Mouse (Mus musculus) mouse embryonic stem cell (cell line): Measurements from ENCODE around the gene Fbxl12.
"Not testable (repeated sequence)": the region's sequence is repeated elsewhere in the genome, so short reads cannot be mapped to it uniquely, and the experiment has no call there.

Experiments
- in situ Hi-C, 2 experiments: fragments of 300-500 bp; cut with MboI; formaldehyde crosslinking; loops; 1 replicate in 1 of 2; 3 replicates in 1 of 2; pipeline ENCODE4 v1.14.3; 2019 to 2020; ENCODE audit warnings: low sequenced_read_pairs in 2 of 2, low pct_unique_long_range_greater_than_20kb in 1 of 2, mixed read lengths in 1 of 2; ENCODE audit not compliant: unreplicated experiment in 1 of 2

The Fbxl12 gene

GRCm38 (mm10) chr9:20644360-20645081 is at the start of gene Fbxl12:
TSS of gene Fbxl12 (minus strand) at chr9:20644767.
- in situ Hi-C loops = no loop called here

DNA sequence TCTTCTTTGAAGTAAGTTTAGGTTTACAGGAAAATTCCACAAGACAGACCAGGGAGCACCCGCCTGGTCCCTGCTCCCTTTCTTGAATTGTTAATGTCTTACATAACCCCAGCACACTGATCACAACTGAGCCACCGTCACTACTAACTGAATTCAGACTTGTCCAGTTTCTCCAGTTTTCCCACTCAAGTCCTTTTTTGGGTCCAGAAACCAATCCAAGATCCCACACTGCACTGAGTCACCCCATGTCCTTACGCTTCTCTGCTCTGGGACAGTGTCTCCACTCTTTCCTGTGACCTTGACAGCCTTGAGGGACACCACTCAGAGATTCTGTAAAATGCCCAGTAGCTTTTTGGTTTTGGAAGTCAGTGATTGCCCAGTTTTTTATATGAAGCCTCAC is 48.3 kb upstream of the Fbxl12 start:
- in situ Hi-C loops = no loop called here

DNA sequence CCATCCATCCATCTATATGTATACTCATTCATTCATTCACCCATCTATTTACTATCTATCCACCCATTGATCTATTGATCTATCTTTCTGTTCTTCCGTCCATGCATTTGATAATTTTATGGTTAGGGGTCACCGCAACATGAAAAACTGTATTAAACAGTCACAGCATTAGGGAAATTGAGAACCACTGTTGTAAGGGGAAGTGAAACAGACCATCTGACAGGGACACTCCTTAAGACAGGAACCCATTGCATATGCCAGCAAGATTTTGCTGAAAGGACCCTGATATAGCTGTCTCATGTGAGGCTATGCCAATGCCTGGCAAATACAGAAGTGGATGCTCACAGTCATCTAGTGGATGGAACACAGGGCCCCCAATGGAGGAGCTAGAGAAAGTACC is 45.9 kb upstream of the Fbxl12 start:
- in situ Hi-C loops = not testable (repeated sequence)

DNA sequence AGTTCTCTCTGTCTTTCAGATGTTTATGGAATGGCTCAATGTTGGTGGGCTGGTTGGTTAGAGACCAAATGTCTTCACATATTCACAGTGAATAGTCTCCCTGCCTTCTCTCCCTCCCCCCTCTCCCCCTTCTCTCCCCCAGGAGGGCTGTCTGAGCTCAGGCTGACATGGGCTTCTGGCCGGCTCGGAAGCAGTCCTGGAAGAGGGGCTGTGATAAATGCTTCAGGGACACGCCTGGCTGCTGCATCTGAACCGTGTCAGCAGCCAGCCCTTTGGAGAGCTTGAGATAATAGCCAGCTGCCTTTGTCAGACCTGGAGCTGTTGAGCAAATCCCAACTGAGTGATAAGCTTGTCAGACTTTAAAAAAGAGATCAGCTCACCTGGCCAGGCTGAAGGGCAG is 45.3 kb upstream of the Fbxl12 start:
- in situ Hi-C loops = no loop called here

GRCm38 (mm10) chr9:20689403-20689802 is 44.8 kb upstream of the Fbxl12 start:
- in situ Hi-C loops = no loop called here

- in situ Hi-C loops = no loop called here
These were observed 40.7 kb upstream of the Fbxl12 start for GRCm38 (mm10) chr9:20685081-20685861.

DNA sequence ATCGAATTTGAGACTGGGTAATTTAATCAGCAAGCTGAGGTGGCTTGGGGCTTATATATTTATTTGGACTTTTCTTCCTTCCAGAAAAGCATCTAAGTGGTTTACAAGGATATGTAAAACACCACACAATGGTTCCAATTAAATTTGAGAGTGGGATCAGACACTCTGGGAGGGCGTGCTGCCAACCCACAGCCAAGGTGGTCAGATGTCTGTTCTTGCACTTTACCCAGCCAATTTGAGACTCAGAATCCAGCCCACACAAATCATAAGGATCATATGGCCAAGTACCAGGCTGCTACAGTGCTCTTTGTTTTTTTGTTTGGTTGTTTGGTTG is 37.8 kb upstream of the Fbxl12 start:
- in situ Hi-C loops = no loop called here

DNA sequence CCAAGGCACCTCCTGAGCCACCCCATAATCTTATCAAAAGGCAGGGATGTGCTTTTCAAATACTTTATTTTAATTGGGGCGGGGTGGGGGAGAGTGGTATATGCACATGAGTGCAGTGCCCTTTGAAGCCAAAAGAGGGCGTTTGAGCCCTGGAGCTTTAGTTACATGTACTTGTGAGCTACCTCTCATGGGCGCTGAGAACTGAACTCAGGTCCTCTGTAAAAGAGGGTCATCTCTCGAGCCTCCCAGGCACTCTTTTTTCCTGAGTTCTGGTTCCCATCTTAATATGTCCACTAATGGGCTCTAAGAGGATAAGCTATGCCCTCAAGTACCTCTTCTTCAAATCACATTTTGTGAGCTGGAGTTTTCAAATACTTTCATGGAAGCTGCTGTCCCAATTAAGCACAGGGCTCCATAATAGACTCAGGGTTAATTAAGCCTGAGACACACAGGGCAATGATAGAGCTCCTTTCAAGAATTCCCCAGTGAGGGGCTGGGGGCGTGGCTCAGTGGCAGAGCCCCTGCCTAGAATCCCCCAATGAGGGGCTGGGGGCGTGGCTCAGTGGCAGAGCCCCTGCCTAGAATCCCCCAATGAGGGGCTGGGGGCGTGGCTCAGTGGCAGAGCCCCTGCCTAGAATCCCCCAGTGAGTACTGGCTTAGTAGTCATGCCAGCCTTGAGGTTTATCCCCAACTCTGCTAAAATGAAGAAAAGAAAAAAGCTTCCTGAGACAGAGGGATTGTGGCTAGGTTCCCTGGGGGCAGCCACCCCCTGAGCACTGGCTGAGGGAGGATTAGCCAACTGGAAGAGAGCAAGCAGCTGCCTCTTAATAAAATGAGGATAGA is 37.2 kb upstream of the Fbxl12 start:
- in situ Hi-C loops = no loop called here

DNA sequence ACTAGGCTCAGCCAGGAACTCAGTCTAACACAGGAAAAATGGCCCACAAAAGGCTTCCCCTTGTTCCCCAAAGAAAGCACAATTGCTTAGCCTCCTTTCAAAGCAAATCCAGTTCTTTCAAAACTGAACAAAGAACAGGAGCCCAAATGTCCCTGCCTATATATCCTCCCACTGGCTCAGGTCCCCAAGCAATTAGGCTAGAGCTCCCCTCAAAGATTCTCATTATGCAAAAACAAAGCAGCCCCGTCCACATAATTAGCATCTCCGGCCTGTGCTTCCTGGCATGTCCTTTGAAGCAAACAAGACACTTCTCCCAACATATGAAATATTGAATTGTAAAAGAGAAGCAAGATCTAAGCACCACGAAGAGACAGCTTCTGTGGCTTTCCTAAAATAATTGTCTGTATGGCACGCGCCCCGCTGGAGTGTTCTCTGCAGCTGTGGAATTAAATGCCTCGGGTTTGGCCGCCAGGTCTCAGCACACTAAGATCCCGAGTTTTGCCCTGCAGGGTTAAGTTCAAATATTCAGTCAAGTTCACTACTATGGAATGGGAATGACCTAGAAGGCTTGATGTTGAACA is 35.9 kb upstream of the Fbxl12 start:
- in situ Hi-C loops = no loop called here

- in situ Hi-C loops = no loop called here
These were observed 33.3 kb upstream of the Fbxl12 start for GRCm38 (mm10) chr9:20677892-20678291.

- in situ Hi-C loops = no loop called here
These were observed 27.5 kb upstream of the Fbxl12 start for GRCm38 (mm10) chr9:20672047-20672446.

GRCm38 (mm10) chr9:20668065-20668464 is 23.5 kb upstream of the Fbxl12 start:
- in situ Hi-C loops = no loop called here

DNA sequence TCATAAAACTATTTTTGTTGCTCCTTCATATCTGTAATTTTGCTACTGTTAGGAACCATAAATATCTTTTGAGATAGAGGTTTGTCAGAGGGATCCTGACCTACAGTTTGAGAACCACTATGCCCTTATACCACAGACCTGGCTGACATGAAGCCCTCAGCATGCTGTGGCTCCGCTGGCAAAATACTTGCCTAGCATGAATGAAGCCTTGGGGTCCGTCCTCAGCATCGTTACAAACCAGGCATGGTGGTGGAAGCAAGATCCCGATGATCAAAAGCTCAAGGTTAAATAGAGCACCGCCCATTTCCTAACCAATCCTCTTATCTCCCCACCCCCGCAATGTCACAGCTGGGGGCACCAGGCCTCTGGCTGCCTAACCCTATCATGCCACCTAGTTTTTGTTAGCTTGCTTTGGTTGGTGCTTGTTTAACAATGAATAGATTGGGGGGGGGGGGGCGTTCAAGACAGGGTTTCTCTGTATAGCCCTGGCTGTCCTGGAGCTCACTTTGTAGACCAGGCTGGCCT is 22.0 kb upstream of the Fbxl12 start:
- in situ Hi-C loops = no loop called here

- in situ Hi-C loops = no loop called here
These were observed 21.4 kb upstream of the Fbxl12 start for GRCm38 (mm10) chr9:20665925-20666324.

DNA sequence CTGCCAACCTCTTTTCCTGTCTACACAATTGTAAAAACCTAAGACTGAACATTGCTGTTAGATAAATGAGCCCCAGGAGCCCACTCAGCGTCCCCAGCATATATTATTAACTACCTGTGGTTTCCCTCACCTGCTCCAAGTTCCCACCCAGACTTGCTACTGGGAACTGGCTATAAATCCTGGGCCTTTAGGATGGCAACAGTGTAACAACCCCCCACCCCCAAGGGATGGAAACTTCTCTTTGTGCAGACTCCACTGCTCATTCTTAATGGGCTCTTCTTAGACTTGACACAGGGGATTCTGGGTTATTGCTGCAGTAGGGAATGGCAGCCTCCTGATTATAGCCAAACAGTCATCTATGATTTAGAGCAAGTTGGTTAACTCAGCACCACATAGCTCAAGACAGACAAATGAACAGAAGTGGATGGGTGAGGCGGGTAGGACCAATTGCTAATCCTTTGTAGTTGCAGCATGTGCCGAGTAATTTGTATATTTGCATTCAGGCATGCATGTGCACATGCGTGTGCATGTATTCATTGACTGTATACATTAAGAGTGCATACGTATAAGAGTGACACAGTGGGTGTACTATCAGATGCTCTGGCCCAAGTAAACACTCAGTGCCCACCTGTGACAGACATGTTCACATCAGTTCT is 20.5 kb upstream of the Fbxl12 start:
- in situ Hi-C loops = no loop called here

DNA sequence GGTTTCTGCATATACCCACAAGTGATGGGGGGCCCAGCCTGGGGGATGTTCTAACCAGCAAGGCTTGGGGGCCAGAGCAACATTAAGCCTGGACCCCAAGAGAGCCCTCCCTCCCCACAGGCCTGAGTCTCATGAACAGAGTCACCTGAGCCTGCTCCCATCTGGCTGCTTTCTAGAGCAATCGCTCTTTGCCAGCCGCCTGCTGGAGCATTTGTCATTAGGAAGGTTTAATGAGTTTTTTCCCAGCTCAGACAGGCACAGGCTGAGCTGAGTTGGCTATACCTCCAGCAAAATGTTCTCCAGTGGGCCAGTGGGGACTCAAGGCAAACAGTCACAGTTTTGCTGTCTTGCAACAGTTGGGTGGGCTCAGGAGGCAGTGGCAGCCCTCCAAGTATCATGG is 19.8 kb upstream of the Fbxl12 start:
- in situ Hi-C loops = no loop called here

- in situ Hi-C loops = no loop called here
These were observed 19.4 kb upstream of the Fbxl12 start for GRCm38 (mm10) chr9:20663956-20664355.

- in situ Hi-C loops = no loop called here
These were observed 18.3 kb upstream of the Fbxl12 start for GRCm38 (mm10) chr9:20662874-20663273.
